Mouse (Mus musculus): ENCODE results near the gene Polr2h. TPM values are rescaled to one million over a fixed set of nuclear protein-coding genes. Genes with fewer than 3 reads are reported as not detected.

Gene Polr2h
- polyA plus RNA-seq, 1 experiment from 2014 or later, result 148 TPM

DNA sequence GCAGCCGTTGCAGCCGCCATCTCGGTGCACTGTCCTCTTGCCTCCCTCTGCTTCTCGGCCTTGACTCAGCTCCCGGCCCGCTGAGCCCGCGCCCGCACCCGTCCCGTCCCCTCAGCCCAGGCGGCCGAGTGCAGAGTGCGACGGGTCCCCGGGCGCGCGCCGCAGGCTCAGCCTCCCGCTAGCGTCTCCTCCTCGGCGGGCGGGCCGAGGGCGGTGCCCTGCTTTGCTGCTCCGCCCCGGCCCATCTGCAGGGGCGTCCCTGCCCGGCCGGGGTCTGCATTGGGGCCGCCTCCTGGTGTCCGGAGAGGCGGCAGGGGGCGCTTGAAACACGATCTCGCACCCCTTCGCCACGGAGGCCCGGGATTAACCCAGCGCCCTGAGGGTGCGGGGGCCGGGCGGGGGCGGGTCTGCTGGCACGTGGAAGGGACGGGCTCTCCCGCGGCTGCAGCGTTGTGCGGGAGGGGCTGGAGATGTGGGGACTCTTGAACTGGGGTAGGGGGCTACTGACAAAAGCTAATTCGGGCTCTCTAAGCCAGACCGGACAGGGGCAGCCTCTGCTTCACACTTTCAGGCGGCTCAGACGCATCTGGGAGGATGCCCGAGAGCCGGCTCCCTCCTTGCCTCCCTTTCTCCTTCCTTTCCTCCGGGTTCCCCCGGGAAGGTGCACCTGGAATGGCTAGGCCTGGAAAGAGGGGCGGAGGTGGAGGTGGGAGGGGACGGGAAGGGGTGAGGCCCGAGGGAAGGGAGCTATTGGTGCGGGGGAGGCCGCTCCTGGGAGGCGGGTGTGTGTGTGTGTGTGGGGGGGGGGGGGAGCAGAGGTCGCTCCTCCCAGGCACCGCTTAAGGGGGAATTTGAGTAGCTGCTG is 1.3 kb upstream of the Polr2h start:
- Histone ChIP-seq H3K4me3 (peak overlapping the region; percentile 74), H3K27ac (replicated peaks) (peak overlapping the region; percentile 92), H3K27me3 (ENCODE audit: low read depth, poor library complexity, severe bottlenecking) (peaks cover 9% of the 10 kb centered on the region; the same call in 1 of the 2 replicates), H3K9me3 (replicated peaks) (no peaks in the 10 kb centered on the region), H3K36me3 (peaks cover 45% of the 10 kb centered on the region), H3K4me1 (peaks cover 50% of the 10 kb centered on the region)
- under 1% methylated on average over 68 of the region's 68 CpGs for WGBS
- peak; percentile 88 for DNase-seq (ENCODE audit: low spot score)

DNA sequence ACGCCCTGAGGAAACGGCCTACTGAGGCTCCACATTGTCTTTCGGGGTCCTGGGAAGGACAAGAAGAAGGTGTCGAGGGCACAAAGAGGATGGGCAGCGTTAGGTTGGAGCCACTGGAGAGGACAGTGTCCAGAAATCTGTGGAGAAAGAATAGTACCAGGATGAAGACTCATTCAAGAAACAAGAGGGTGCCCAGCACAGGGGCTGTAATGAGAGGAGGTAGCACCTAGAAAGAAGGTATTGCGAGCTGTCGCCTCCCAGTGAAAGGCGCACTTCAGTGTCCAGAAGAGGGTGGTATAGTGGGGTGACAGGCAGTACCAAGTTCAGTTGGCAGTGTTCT is 654 bp upstream of the Polr2h start:
- H3K36me3 ChIP-seq, result peaks cover 45% of the 10 kb centered on the region
- H3K4me3 ChIP-seq, result peak overlapping the region; percentile 74
- 0% methylated on average over 8 of the region's 8 CpGs for WGBS
- DNase-seq (ENCODE audit: low spot score), result no peak
- H3K27ac ChIP-seq (replicated peaks), result peak overlapping the region; percentile 92
- H3K4me1 ChIP-seq, result peaks cover 50% of the 10 kb centered on the region
- peaks cover 9% of the 10 kb centered on the region; the same call in 1 of the 2 replicates for H3K27me3 ChIP-seq (ENCODE audit: low read depth, poor library complexity, severe bottlenecking)
- H3K9me3 ChIP-seq (replicated peaks), result no peaks in the 10 kb centered on the region

DNA sequence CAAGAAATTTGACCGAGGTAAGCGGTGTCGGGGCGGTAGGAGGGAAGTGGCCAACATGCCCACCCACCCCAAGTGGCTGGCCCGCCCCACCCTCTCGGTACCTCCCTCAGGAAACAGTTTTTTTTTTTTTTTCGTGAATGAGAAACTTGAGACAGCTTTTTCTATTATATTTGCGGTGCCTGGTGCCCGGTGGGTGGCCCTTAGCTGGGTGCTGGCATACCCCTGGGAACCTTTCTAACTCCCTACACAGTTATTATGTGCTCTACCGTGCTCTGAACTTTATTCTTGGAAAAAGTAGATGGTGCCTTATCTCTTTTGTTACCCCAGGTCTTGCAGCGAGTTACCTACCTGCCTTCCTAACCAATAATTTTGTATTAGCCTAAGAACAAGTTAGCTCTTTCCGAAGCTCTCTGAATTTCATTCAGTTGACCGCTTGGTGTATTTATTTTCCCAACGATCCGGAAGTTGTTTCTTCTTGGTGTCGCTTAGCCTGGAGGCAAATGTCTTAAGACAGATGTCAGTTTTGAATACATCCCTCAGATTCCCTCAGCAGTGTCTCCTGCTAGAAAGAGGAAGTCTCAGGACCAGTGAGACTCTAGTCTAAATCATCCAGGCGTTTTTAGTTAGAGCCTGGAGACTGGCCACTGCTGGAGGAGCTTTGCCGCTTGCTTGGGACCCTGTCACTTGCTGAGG is 659 bp downstream of the Polr2h start:
- Histone ChIP-seq H3K4me3 (peak overlapping the region; percentile 74), H3K4me1 (peaks cover 50% of the 10 kb centered on the region), H3K9me3 (replicated peaks) (no peaks in the 10 kb centered on the region), H3K27me3 (ENCODE audit: low read depth, poor library complexity, severe bottlenecking) (peaks cover 9% of the 10 kb centered on the region; the same call in 1 of the 2 replicates), H3K36me3 (peaks cover 44% of the 10 kb centered on the region), H3K27ac (replicated peaks) (peak overlapping the region; percentile 92)
- 4% methylated on average over 18 of the region's 18 CpGs for WGBS
- DNase-seq (ENCODE audit: low spot score), result no peak

DNA sequence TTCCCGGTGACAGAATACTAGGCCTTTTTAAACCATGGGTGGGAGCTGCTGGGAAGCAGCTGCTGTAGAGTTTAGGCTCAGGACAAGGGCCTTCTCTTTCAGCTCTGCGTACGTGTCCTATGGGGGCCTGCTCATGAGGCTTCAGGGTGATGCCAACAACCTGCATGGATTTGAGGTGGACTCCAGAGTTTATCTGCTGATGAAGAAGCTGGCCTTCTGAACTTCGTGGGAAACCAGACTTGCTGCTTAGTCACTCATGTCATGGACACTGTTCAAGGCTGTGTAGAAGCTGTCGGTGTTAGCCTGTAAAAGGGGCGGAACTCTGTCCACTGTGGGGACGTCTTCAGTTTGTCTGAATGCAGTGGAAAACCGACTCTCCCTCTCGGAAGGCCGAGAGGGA is 4.3 kb downstream of the Polr2h start:
- Histone ChIP-seq H3K36me3 (peaks cover 37% of the 10 kb centered on the region), H3K9me3 (replicated peaks) (no peaks in the 10 kb centered on the region), H3K4me3 (no peak overlapping the region), H3K4me1 (peaks cover 20% of the 10 kb centered on the region), H3K27me3 (ENCODE audit: low read depth, poor library complexity, severe bottlenecking) (no peaks in the 10 kb centered on the region), H3K27ac (replicated peaks) (no peak overlapping the region)
- WGBS, result 85% methylated on average over 10 of the region's 10 CpGs
- no peak for DNase-seq (ENCODE audit: low spot score)

DNA sequence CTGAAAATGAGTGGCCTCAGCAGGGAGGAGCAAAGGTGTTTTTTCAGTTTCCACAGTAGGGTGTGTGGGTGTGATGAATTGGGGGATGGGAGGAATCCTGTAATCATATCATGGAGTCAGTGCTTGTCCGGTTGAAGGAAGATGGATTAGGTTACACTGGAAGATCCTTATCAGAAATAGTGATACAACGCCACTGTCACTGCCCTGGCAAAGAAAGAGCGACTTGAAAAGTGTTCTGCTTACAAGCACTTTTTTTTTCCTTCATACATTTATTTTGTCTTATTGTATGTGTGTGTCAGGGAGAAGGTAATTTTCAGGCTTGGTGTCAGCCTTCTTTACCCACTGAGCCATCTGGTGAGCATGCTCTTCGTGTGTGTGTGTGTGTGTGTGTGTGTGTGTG is 5.3 kb downstream of the Polr2h start:
- DNase-seq (ENCODE audit: low spot score), result no peak
- WGBS, result 86% methylated on average over 4 of the region's 4 CpGs
- Histone ChIP-seq H3K36me3 (peaks cover 37% of the 10 kb centered on the region), H3K9me3 (replicated peaks) (no peaks in the 10 kb centered on the region), H3K27ac (replicated peaks) (no peak overlapping the region), H3K4me1 (peaks cover 13% of the 10 kb centered on the region), H3K4me3 (no peak overlapping the region), H3K27me3 (ENCODE audit: low read depth, poor library complexity, severe bottlenecking) (no peaks in the 10 kb centered on the region)

DNA sequence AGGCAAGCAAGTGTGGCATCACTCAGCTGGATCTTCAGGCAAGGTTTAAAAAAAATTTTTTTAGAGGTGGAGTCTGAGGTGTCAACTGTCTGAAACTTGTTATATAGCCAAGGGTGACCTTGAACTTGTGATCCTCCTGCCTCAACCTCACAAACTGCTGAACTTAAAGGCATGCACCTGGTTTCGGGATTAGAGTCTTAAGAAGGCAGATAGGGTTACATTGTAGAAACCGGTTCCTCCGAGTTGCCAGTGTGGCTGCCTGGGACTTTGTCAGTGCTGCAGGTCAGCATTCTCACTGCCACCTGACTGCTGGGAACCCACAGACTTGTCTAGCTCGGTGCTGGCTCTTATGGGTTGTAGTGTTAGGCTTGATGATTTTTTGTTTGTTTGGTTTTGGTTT is 5.8 kb downstream of the Polr2h start:
- Histone ChIP-seq H3K9me3 (replicated peaks) (no peaks in the 10 kb centered on the region), H3K27me3 (ENCODE audit: low read depth, poor library complexity, severe bottlenecking) (no peaks in the 10 kb centered on the region), H3K4me3 (no peak overlapping the region), H3K27ac (replicated peaks) (no peak overlapping the region), H3K4me1 (peaks cover 12% of the 10 kb centered on the region), H3K36me3 (peaks cover 37% of the 10 kb centered on the region)
- 65% methylated on average over 4 of the region's 4 CpGs for WGBS
- DNase-seq (ENCODE audit: low spot score), result no peak

DNA sequence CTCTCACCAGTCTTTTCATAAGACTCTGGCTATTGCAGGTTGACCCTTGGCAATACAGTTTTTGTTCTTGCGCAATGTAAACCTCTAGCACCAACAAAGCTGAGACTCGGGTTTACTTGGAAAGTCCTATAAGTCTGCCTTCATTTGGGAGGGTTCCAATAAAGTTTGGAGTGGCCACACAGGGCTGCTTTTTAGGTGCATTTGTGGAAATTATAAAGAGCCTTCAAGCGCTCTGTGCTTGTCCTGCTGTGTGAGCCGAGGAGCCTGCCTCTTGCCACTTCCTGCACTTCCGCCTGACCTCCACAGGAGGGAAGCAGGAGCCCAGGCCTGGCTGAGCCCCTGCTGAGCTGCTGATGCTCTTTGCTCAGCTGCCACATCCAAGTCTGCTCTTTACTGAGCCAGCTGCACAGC is 6.9 kb downstream of the Polr2h start:
- WGBS, result 35% methylated on average over 5 of the region's 5 CpGs
- no peak overlapping the region for H3K4me3 ChIP-seq
- peak; percentile 59 for DNase-seq (ENCODE audit: low spot score)
- H3K27me3 ChIP-seq (ENCODE audit: low read depth, poor library complexity, severe bottlenecking), result no peaks in the 10 kb centered on the region
- no peak overlapping the region for H3K27ac ChIP-seq (replicated peaks)
- peaks cover 37% of the 10 kb centered on the region for H3K36me3 ChIP-seq
- no peaks in the 10 kb centered on the region for H3K9me3 ChIP-seq (replicated peaks)
- H3K4me1 ChIP-seq, result peaks cover 5% of the 10 kb centered on the region; the same call in 1 of the 2 replicates

DNA sequence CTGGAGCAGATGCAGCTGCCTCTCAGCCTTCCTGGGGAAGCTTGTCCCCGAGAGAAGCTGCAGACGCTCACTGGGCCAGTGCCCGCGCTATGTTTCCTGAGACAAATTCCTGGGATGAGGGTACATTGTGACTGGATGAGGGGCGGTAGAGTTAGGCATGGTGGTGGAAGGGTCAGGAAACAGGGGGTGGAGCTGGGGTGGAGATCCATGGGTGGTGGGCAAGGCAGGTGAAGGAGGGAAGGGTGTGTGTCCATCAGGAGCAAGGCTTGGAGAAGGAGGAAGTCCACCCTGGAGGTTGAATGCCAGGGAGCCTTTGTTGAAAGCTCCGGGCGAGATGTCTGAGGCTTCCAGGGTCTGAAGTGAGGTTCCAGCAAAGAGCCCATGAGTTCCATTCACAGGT is 7.9 kb downstream of the Polr2h start:
- Histone ChIP-seq H3K4me3 (no peak overlapping the region), H3K36me3 (peaks cover 27% of the 10 kb centered on the region), H3K27ac (replicated peaks) (no peak overlapping the region), H3K27me3 (ENCODE audit: low read depth, poor library complexity, severe bottlenecking) (0 out of 2 replicates have a peak, but pooled peaks cover 4% of the 10 kb centered on the region), H3K9me3 (replicated peaks) (no peaks in the 10 kb centered on the region), H3K4me1 (peaks cover 10% of the 10 kb centered on the region)
- DNase-seq (ENCODE audit: low spot score), result no peak
- 85% methylated on average over 7 of the region's 7 CpGs for WGBS

DNA sequence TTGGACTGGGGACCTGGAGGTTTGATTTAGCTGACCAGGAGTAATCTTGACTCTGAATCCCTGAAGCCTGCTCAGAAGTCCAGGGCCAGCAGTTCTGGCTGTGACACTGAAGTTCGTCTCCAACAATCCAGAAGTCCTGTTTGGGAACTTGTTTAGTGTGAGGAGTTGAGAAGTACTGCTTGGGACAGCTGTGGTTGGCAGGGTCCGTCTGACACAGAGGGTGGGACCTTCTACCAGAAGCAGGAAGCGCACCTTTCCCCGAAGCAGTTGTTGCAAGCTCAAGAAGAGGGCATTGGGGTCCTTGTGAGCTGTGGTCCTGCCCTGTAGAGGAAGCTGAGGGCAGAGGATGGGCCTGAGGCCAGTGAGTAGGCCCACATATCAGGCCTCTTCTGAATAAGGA is 8.3 kb downstream of the Polr2h start:
- WGBS, result 84% methylated on average over 4 of the region's 4 CpGs
- no peak for DNase-seq (ENCODE audit: low spot score)
- H3K4me3 ChIP-seq, result no peak overlapping the region
- no peaks in the 10 kb centered on the region for H3K9me3 ChIP-seq (replicated peaks)
- peaks cover 13% of the 10 kb centered on the region for H3K4me1 ChIP-seq
- H3K36me3 ChIP-seq, result peaks cover 23% of the 10 kb centered on the region
- H3K27ac ChIP-seq (replicated peaks), result no peak overlapping the region
- 0 out of 2 replicates have a peak, but pooled peaks cover 8% of the 10 kb centered on the region for H3K27me3 ChIP-seq (ENCODE audit: low read depth, poor library complexity, severe bottlenecking)

DNA sequence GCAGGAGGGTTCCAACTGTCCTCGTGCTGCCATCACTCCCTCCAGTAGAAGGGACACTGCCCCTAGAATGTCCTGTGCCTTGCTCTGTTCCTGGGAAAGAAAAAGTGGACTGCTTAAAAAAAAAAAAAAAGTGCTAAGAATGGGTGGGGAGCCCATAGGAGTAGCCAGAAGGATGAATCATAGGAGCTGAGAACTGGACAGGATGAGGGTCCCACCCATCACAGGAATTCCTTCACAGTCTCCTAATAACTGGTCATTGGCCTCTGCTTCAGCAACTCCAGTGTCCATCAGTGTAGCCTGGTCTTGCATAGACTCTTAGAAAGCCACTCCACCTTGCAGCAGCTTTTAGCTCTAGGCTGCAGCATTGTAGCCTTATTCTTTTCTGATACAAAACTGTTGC is 8.9 kb downstream of the Polr2h start:
- Histone ChIP-seq H3K27ac (replicated peaks) (no peak overlapping the region), H3K4me1 (peaks cover 13% of the 10 kb centered on the region), H3K27me3 (ENCODE audit: low read depth, poor library complexity, severe bottlenecking) (peaks cover 11% of the 10 kb centered on the region; the same call in 1 of the 2 replicates), H3K36me3 (peaks cover 16% of the 10 kb centered on the region), H3K9me3 (replicated peaks) (no peaks in the 10 kb centered on the region), H3K4me3 (no peak overlapping the region)
- 62% methylated on average over 1 of the region's 1 CpGs for WGBS
- DNase-seq (ENCODE audit: low spot score), result no peak

DNA sequence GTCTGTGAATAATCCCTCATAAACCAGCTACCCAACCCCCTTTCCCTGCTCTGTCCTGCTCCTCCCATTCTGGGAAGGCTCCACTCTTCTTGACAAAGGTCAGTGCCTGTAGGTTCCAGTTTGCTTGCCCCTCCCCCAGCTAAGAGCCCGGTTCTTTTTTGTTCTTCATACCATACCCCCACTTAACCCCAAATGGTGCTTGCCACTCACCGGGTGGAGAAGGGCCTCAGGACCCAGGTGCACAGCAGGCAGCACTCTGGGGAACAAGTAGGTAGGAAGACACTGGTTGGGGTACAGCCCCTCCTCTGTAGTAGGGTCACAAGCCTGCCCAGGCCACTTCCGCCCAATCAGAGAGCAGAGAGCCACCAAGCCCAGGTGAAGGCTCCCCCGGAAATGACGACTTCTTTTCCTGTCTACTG is 12.8 kb downstream of the Polr2h start:
- Histone ChIP-seq H3K9me3 (replicated peaks) (no peaks in the 10 kb centered on the region), H3K4me1 (peaks cover 35% of the 10 kb centered on the region), H3K36me3 (no peaks in the 10 kb centered on the region), H3K27ac (replicated peaks) (no peak overlapping the region), H3K27me3 (ENCODE audit: low read depth, poor library complexity, severe bottlenecking) (peaks cover 45% of the 10 kb centered on the region), H3K4me3 (no peak overlapping the region)
- WGBS, result 36% methylated on average over 5 of the region's 5 CpGs
- no peak for DNase-seq (ENCODE audit: low spot score)

DNA sequence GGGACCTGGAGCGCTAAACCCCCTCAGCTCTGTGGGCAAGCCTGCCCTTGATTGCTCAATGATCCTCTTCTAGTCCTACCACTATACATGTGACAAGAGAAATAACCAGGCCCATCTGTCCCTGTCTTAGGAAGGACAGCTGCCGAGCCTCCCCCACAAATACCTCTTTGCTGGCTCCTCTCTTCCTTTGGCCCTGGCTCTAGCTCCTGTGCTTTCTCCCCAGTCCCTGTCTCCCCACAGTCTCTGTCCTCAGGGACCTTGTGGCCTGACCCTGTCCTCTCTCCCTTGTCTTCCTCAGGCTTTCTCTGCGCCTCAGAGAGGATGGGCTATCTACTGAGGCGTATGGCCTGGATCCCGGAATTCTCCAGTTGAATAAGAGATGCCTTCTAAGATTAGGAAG is 14.2 kb downstream of the Polr2h start:
- Histone ChIP-seq H3K27ac (replicated peaks) (peak overlapping the region; percentile 34; the same call in 1 of the 2 replicates), H3K36me3 (no peaks in the 10 kb centered on the region), H3K9me3 (replicated peaks) (no peaks in the 10 kb centered on the region), H3K27me3 (ENCODE audit: low read depth, poor library complexity, severe bottlenecking) (peaks cover 59% of the 10 kb centered on the region), H3K4me3 (peak overlapping the region; percentile 85; the same call in 1 of the 2 replicates), H3K4me1 (peaks cover 35% of the 10 kb centered on the region)
- peak; percentile 31 for DNase-seq (ENCODE audit: low spot score)
- WGBS, result 72% methylated on average over 5 of the region's 5 CpGs

All from midbrain, embryonic 10.5 days (tissue).